Mouse (Mus musculus) lung, embryonic 14.5 days (tissue): Measurements from ENCODE around the gene Cd300e. TPM values are rescaled to one million over a fixed set of nuclear protein-coding genes. Genes with fewer than 3 reads are reported as not detected.
A peak's percentile ranks its signal among the peaks of the same experiment; 100 is the strongest.

Experiments used
- ATAC-seq: fragments of 200-750 bp; cut with Nextera tagmentation; 2 replicates; pipeline ENCODE4 v1.8.0; 2017; ENCODE audit warnings: mild to moderate bottlenecking, moderate TSS enrichment, moderate library complexity; ENCODE audit not compliant: insufficient read depth
- DNase-seq: peaks from one replicate; pipeline ENCODE4 v3.0.0-alpha.2; 2015
- H3K27ac ChIP-seq: fragments of 300-500 bp; sonication (generic); 2 replicates; pipeline ENCODE4 v1.5.1; 2014; ENCODE audit warnings: low read depth, mild to moderate bottlenecking, moderate library complexity
- H3K27me3 ChIP-seq: fragments of 300-500 bp; sonication (generic); 2 replicates; pipeline ENCODE4 v1.6.1; 2014; ENCODE audit warnings: low read length, control low read depth; ENCODE audit not compliant: insufficient read depth
- H3K36me3 ChIP-seq: fragments of 300-500 bp; sonication (generic); 2 replicates; pipeline ENCODE4 v1.6.1; 2014; ENCODE audit warnings: control low read depth; ENCODE audit not compliant: insufficient read depth
- H3K4me1 ChIP-seq: fragments of 300-500 bp; sonication (generic); 2 replicates; pipeline ENCODE4 v1.6.1; 2014; ENCODE audit warnings: antibody characterized with exemption, control low read depth; ENCODE audit not compliant: insufficient read depth
- H3K4me2 ChIP-seq: fragments of 300-500 bp; sonication (generic); 2 replicates; pipeline ENCODE4 v1.6.1; 2014; ENCODE audit warnings: mild to moderate bottlenecking
- H3K4me3 ChIP-seq: fragments of 300-500 bp; sonication (generic); 2 replicates; pipeline ENCODE4 v1.5.1; 2014; ENCODE audit warnings: low read depth, low read length
- H3K9ac ChIP-seq: fragments of 300-500 bp; sonication (generic); 2 replicates; pipeline ENCODE4 v1.6.1; 2014
- H3K9me3 ChIP-seq: fragments of 300-500 bp; sonication (generic); 2 replicates; pipeline ENCODE4 v1.6.1; 2016; ENCODE audit warnings: low read depth, low read length, control low read depth
- CTCF ChIP-seq: IDR thresholded peaks from 2 replicates; pipeline ENCODE4 v1.5.1; 2016; ENCODE audit warnings: antibody characterized with exemption, low read depth
- WGBS: fragments of 180-500 bp; shearing (Covaris S2); extraction: QIAGEN DNeasy Blood & Tissue Kit; methylation state at CpG from one replicate; pipeline ENCODE4 v1.1.7; 2014; 5-methylcytosine and 5-hydroxymethylcytosine counted together
- polyA plus RNA-seq: library from polyadenylated mRNA; unstranded; fragments of >200 nt; fragmentation: Nextera tagmentation; extraction: Ambion mirVana; gene quantifications from 2 replicates; pipeline ENCODE4 v1.2.1, GENCODE M21; 2014

Gene Cd300e
- polyA plus RNA-seq, 1 experiment from 2014 or later, result not detected

DNA sequence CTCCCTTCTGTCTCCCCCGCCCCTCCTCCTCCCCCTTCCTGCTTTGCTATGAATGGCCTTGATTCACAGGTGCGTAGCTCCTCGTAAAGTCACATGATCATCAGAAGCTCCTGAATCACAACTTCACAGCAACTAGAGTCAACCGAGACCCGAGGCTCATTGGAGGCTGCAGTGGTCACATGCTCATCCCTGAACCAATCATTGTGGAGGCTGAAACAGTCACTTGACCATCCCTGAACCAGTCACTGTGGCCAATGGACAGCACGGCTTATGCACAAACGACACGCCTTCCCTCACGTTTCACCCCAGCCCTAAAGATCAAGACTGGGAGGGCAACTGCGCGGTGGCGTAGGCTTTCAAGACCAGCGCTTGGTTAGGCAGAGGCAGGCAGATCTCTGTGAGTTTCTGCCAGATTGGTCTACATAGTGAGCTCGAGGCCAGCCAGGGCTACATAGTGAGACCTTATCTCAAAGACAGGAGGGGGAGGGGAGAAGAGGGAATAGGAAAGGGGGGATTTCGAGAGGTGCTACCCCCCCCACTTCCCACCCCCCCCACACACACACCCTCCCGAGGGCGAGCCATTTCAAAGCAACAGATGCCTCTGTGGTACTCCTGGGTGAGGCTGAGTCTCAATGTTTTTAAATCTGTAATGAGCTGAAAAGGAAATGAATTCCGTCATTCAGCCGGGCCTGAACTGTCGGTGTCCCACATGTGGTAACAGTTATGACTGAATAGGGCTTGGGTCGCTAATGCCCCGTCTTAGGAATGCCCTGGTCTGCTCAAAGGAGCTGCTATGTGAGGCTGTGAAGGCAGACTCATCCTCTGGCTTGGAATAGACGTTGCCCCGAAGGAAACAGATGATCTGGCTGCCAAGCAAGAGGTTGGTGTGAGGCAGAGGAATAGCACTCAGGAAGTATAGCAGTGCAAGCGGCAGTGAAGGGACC is 41.8 kb upstream of the Cd300e start:
- Histone ChIP-seq H3K4me3 (no peak overlapping the region), H3K9ac (no peak overlapping the region), H3K4me1 (no peaks in the 10 kb centered on the region; the same call in 1 of the 2 replicates), H3K27me3 (no peaks in the 10 kb centered on the region), H3K36me3 (no peaks in the 10 kb centered on the region), H3K4me2 (no peak overlapping the region), H3K9me3 (no peaks in the 10 kb centered on the region), H3K27ac (no peak overlapping the region)
- TF ChIP-seq CTCF, result no peak
- no peak for ATAC-seq
- DNase-seq, result no peak
- 78% methylated on average over 25 of the region's 25 CpGs for whole genome bisulfite sequencing

DNA sequence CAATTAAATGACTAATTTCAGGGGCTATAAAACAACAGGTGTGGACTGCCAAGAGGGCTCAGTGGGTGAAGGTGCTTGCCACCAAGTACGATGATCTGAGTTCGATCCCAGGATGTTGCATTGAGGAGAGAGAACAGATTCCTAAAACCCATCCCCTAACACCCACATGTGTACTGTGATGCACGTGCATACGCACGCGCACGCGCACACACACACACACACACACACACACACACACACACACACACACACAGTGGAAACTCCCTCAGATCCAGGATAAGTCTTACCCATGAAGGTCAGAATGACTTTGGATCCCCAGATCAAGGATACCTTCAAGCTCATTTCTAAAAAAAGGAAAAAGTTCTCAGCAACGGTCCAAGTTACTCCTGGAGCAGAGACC is 40.1 kb upstream of the Cd300e start:
- Histone ChIP-seq H3K27me3 (no peaks in the 10 kb centered on the region), H3K9ac (no peak overlapping the region), H3K4me3 (no peak overlapping the region), H3K4me2 (no peak overlapping the region), H3K27ac (no peak overlapping the region), H3K9me3 (no peaks in the 10 kb centered on the region), H3K4me1 (no peaks in the 10 kb centered on the region), H3K36me3 (no peaks in the 10 kb centered on the region)
- ATAC-seq (no peak), DNase-seq (no peak)
- TF ChIP-seq CTCF, result no peak
- 94% methylated on average over 9 of the region's 9 CpGs for WGBS

DNA sequence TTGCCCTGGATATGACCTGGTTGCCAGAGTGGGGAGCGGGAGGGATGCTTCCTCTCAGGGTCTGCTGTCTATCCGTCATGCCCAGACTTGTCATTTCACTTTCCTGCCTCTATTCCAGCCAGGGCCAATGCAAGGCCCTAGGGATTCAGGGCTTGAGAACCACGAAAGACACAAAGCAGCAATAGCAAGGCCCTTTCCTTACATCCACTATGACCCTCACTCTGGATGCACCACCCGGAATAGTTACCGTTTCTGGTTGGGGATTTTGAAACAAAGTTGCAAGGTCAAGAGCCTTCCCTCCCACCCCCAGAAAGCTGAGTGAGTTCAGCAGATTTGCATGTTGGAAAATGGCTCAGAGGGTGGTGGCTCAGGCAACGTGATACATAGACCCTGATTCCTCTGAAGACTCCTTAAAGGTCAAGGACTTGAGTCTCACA is 39.7 kb upstream of the Cd300e start:
- no peak for TF ChIP-seq CTCF
- DNase-seq, result no peak
- WGBS, result 36% methylated on average over 6 of the region's 6 CpGs

DNA sequence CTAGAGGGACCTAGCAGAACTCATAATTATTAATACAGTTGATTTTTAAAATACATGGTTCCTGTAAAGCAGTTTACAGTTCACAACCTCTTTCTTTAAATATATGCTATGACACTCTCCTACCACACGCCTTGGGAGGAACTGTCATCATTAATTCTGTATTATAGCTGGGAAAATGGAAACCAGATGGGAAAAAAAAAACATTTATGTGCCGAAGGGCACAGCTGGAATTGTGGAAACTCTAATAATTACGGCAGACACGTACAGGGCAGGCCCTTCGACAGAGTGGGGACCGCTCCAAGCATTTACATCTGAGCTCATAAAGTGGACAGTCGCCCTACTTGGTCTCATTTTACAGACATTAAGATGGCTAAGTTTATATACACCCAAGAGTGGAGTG is 38.8 kb upstream of the Cd300e start:
- no peak overlapping the region for H3K9ac ChIP-seq
- no peak overlapping the region for H3K27ac ChIP-seq
- 42% methylated on average over 7 of the region's 7 CpGs for WGBS
- H3K36me3 ChIP-seq, result no peaks in the 10 kb centered on the region
- no peaks in the 10 kb centered on the region for H3K4me1 ChIP-seq
- no peak for ATAC-seq
- no peak for TF ChIP-seq CTCF
- H3K4me2 ChIP-seq, result no peak overlapping the region
- DNase-seq, result no peak
- H3K9me3 ChIP-seq, result no peaks in the 10 kb centered on the region
- H3K27me3 ChIP-seq, result no peaks in the 10 kb centered on the region
- H3K4me3 ChIP-seq, result no peak overlapping the region

More for the DNA sequence above, 39.7 kb upstream of the Cd300e start:
- no peak overlapping the region for H3K4me2 ChIP-seq
- ATAC-seq, result no peak
- no peak overlapping the region for H3K4me3 ChIP-seq
- no peaks in the 10 kb centered on the region for H3K27me3 ChIP-seq
- H3K36me3 ChIP-seq, result no peaks in the 10 kb centered on the region
- no peak overlapping the region for H3K9ac ChIP-seq
- no peaks in the 10 kb centered on the region for H3K4me1 ChIP-seq
- no peaks in the 10 kb centered on the region for H3K9me3 ChIP-seq
- H3K27ac ChIP-seq, result no peak overlapping the region

DNA sequence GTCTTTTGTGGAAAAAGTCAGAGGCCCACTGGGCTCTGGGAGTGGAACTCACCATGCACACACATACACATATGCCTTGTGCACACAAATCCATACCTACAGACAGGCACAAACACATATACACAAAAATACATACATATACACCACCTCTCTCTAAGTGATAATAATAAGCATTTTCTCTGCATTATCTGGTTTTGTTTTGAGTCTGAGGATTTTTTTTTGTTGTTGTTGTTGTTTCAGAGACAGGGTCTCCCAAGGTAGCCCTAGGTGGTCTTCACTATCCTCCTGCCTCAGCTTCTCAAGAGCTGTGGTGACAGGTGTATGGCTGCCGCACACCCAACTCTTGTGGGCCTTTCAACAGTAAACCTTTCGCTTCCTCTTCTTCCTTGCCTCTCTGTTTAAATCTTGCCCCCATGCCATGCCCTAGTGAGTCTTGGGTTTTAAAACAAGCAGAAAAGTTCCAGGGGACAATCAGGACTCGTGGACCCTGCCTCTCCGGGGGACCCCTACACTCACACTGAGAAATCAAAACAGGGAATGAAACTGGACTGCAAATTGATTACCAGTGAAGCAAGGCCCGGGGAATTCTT is 38.1 kb upstream of the Cd300e start:
- DNase-seq (no peak), ATAC-seq (no peak)
- no peaks in the 10 kb centered on the region for H3K27me3 ChIP-seq
- no peaks in the 10 kb centered on the region for H3K36me3 ChIP-seq
- H3K4me1 ChIP-seq, result no peaks in the 10 kb centered on the region
- H3K4me2 ChIP-seq, result no peak overlapping the region
- H3K9ac ChIP-seq, result no peak overlapping the region
- H3K27ac ChIP-seq, result no peak overlapping the region
- 70% methylated on average over 5 of the region's 5 CpGs for WGBS
- H3K9me3 ChIP-seq, result no peaks in the 10 kb centered on the region
- no peak overlapping the region for H3K4me3 ChIP-seq
- TF ChIP-seq CTCF, result no peak

DNA sequence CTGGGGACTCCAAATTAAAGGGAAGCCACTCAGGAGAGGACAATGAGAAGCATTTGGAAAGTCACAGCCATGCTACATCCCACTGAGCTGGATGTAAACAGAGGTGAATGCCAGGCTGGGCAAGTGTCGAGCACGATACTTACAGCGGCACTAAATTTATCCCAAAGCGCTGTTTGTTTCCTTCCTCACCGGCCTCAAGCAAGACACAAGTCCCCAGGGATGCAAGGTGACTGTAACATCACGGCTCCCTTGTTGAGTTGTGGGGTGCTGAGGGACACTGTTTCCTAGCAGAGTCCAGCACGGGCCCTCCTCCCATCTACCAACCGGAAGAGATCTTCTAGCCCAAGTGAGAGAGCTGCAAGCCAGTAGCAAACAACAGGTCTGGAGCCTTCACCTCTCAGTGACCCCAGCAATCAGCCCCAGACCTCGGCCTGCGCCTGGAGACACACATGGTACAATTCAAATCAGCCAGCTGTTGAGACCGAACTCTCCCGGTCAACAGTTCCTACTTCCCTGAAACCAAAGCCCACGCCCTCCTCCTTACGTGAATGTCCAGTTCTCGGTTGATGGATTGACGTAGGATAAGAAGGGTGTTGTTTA is 37.4 kb upstream of the Cd300e start:
- H3K4me1 ChIP-seq, result no peaks in the 10 kb centered on the region
- H3K27me3 ChIP-seq, result no peaks in the 10 kb centered on the region
- H3K4me3 ChIP-seq, result no peak overlapping the region
- no peaks in the 10 kb centered on the region for H3K9me3 ChIP-seq
- no peaks in the 10 kb centered on the region for H3K36me3 ChIP-seq
- ATAC-seq (no peak), DNase-seq (no peak)
- 27% methylated on average over 16 of the region's 16 CpGs for WGBS
- TF ChIP-seq CTCF, result no peak
- H3K4me2 ChIP-seq, result no peak overlapping the region
- no peak overlapping the region for H3K9ac ChIP-seq
- H3K27ac ChIP-seq, result no peak overlapping the region

DNA sequence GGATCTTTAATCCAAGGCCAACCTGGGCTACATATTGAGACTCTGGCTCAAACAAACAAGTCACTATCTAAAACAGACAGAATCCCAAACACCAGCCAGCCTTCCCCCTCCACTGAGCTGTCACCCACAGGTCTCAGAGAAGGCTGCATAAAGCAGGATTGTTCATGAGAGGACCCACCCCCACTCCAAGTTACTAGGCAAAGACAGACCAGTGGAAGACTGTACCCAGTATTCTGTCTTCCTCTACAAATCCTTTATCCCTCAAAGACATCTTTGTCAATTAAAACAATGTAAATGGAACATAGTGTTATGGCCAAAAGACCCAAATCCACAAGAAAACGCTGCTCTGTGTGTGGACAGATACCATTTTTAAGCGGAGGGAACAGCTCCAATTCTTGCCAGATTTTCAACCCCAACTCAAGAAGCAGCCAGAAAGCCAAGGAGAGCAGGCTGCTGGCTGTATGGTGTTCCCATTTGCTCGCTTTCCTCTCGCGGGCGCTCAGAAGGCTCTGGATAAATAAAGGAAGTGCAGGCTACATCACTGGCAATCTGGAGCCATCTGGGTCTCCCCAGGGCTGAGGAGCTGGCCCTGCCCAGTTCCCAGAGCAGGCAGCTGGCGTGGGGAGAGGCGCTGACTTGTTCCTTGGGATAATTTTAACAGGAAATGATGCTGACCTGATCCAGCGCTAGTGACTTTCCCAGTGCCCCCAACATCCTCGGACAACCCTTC is 36.4 kb upstream of the Cd300e start:
- DNase-seq (peak; percentile 23), ATAC-seq (no peak)
- H3K9me3 ChIP-seq, result no peaks in the 10 kb centered on the region
- H3K4me3 ChIP-seq, result no peak overlapping the region
- H3K27me3 ChIP-seq, result no peaks in the 10 kb centered on the region
- no peaks in the 10 kb centered on the region for H3K36me3 ChIP-seq
- no peak for TF ChIP-seq CTCF
- H3K4me1 ChIP-seq, result no peaks in the 10 kb centered on the region
- no peak overlapping the region for H3K9ac ChIP-seq
- no peak overlapping the region for H3K27ac ChIP-seq
- H3K4me2 ChIP-seq, result no peak overlapping the region
- WGBS, result 35% methylated on average over 10 of the region's 10 CpGs
